15 mouse cellular contexts compared by ENCODE assay signal in genomic region chr14:14353740-14354510, GRCm38 (mm10). TPM values are rescaled to one million over a fixed set of nuclear protein-coding genes. Genes with fewer than 3 reads are reported as not detected.
DNase-seq lines count a peak whose midpoint lies in the region; ATAC-seq and TF ChIP-seq lines count a peak whose summit lies in the region.
"Had no signal": no experiment of that assay in that cellular context is flagged by ENCODE, and none has a peak within 500 bp of the region (broad histone marks: within the 10 kb centered on the region; RNA-seq: fewer than 3 reads in every experiment).

No protein-coding gene starts in this region.

- no peak overlapping the region for H3K9ac ChIP-seq in ES-E14 (ENCODE audit: insufficient read depth, low read depth, low read length, poor library complexity, severe bottlenecking)
- no peak overlapping the region for H3K9ac ChIP-seq in forebrain, embryonic 16.5 days (replicated peaks; ENCODE audit: low read depth, low read length)
- no peak overlapping the region for H3K9ac ChIP-seq in midbrain, postnatal 0 days (replicated peaks; ENCODE audit: low read length, poor library complexity, severe bottlenecking)
- H3K9ac ChIP-seq: embryonic facial prominence, embryonic 12.5 days; limb, embryonic 12.5 days had no signal

- H3K9me3 ChIP-seq in ES-E14 (ENCODE audit: control insufficient read depth, insufficient read depth, low read depth, low read length), result peaks cover 4% of the 10 kb centered on the region; the same call in 1 of the 2 replicates
- peaks cover 30% of the 10 kb centered on the region for H3K9me3 ChIP-seq in forebrain, embryonic 16.5 days (ENCODE audit: control insufficient read depth, low read length)
- H3K9me3 ChIP-seq in midbrain, postnatal 0 days (ENCODE audit: low read length), result peaks cover 24% of the 10 kb centered on the region; the same call in 1 of the 2 replicates

- 71% methylated on average over 8 of the region's 8 CpGs for WGBS in forebrain, embryonic 16.5 days
- 78% methylated on average over 8 of the region's 8 CpGs for WGBS in midbrain, postnatal 0 days

- peak; percentile 18 for ATAC-seq in frontal cortex, adult (ENCODE audit: low TSS enrichment)
- peak; percentile 11; the same call in 1 of the 2 replicates for ATAC-seq in forebrain, embryonic 16.5 days
- peak; percentile 24 for ATAC-seq in midbrain, postnatal 0 days (ENCODE audit: low FRiP score)
- ATAC-seq in megakaryocyte progenitor cell, adult 5-6 weeks (replicated peaks; ENCODE audit: poor library complexity), result no peak

- no peak for TF ChIP-seq CTCF in midbrain, postnatal 0 days (IDR thresholded peaks at IDR 0.05)

- no peak overlapping the region for H3K4me2 ChIP-seq in forebrain, embryonic 16.5 days (ENCODE audit: low read length)
- no peak overlapping the region for H3K4me2 ChIP-seq in midbrain, postnatal 0 days (ENCODE audit: low read depth, low read length, poor library complexity, severe bottlenecking)
- H3K4me2 ChIP-seq: embryonic facial prominence, embryonic 12.5 days; limb, embryonic 12.5 days had no signal

- in situ Hi-C loops in ES-E14 (cut with MboI; ENCODE audit: low sequenced_read_pairs in 2 of 2, unreplicated experiment in 2 of 2), result no loop called here

- no peaks in the 10 kb centered on the region for H3K27me3 ChIP-seq in forebrain, embryonic 16.5 days (replicated peaks; ENCODE audit: control insufficient read depth, insufficient read depth, low read length)
- H3K27me3 ChIP-seq in midbrain, postnatal 0 days (ENCODE audit: insufficient read depth, low read length), result no peaks in the 10 kb centered on the region
- H3K27me3 ChIP-seq: embryonic facial prominence, embryonic 12.5 days; limb, embryonic 12.5 days had no signal

- H3K4me3 ChIP-seq in ES-E14 (ENCODE audit: insufficient read depth in 1 of 2, low read depth in 1 of 2, low read length in 2 of 2, poor library complexity in 1 of 2, severe bottlenecking in 1 of 2), result no peak overlapping the region
- H3K4me3 ChIP-seq in forebrain, embryonic 16.5 days (replicated peaks; ENCODE audit: low read length), result no peak overlapping the region
- H3K4me3 ChIP-seq in midbrain, postnatal 0 days (ENCODE audit: low read depth, low read length), result no peak overlapping the region
- H3K4me3 ChIP-seq: embryonic facial prominence, embryonic 12.5 days; limb, embryonic 12.5 days had no signal

- peaks cover 30% of the 10 kb centered on the region; the same call in 1 of the 2 replicates for H3K36me3 ChIP-seq in ES-E14 (ENCODE audit: control insufficient read depth, insufficient read depth, low read length, poor library complexity, severe bottlenecking)
- H3K36me3 ChIP-seq in forebrain, embryonic 16.5 days (ENCODE audit: control insufficient read depth, insufficient read depth), result no peaks in the 10 kb centered on the region; the same call in 1 of the 2 replicates
- H3K36me3 ChIP-seq in midbrain, postnatal 0 days (ENCODE audit: insufficient read depth, low read length), result no peaks in the 10 kb centered on the region

- no peaks in the 10 kb centered on the region for H3K4me1 ChIP-seq in ES-E14 (ENCODE audit: control insufficient read depth in 2 of 2, insufficient read depth in 2 of 2, low read length in 2 of 2, poor library complexity in 1 of 2)
- no peaks in the 10 kb centered on the region for H3K4me1 ChIP-seq in forebrain, embryonic 16.5 days (replicated peaks; ENCODE audit: control insufficient read depth, insufficient read depth, low read length)
- H3K4me1 ChIP-seq in midbrain, postnatal 0 days (ENCODE audit: insufficient read depth, low read length), result no peaks in the 10 kb centered on the region
- H3K4me1 ChIP-seq: embryonic facial prominence, embryonic 12.5 days; limb, embryonic 12.5 days had no signal

- DNase-seq in frontal cortex, postnatal 36 days (ENCODE audit: low spot score in 2 of 2), result no peak
- no peak for DNase-seq in ES-E14 (ENCODE audit: low read depth, low spot score)
- no peak for DNase-seq in midbrain, postnatal 0 days (ENCODE audit: low spot score)
- no peak for DNase-seq in testis, postnatal 14 days (ENCODE audit: low spot score)
- no peak for DNase-seq in lung, postnatal 25 days (ENCODE audit: low spot score)
- DNase-seq: gastrocnemius, postnatal 14 days had no signal

- no peak overlapping the region for H3K27ac ChIP-seq in ES-E14 (ENCODE audit: insufficient read depth, low read depth, low read length, poor library complexity, severe bottlenecking)
- no peak overlapping the region for H3K27ac ChIP-seq in forebrain, embryonic 16.5 days (ENCODE audit: low read length)
- H3K27ac ChIP-seq in midbrain, postnatal 0 days (ENCODE audit: low read depth, low read length), result no peak overlapping the region
- H3K27ac ChIP-seq: embryonic facial prominence, embryonic 12.5 days; limb, embryonic 12.5 days had no signal

TF ChIP-seq in ES-E14, 5 proteins besides CTCF, POLR2A, EP300 and RAD21:
- no peak for TF ChIP-seq ZNF384 (IDR thresholded peaks at IDR 0.05; ENCODE audit: low read depth, low read length)
- TF ChIP-seq ZC3H11A (IDR thresholded peaks at IDR 0.05; ENCODE audit: borderline replicate concordance, low read depth, low read length), result no peak
- TF ChIP-seq HCFC1 (IDR thresholded peaks at IDR 0.05; ENCODE audit: borderline replicate concordance, insufficient read depth, low read length), result no peak; the same call in 1 of the 2 replicates
- no peak for TF ChIP-seq CHD2 (IDR thresholded peaks at IDR 0.05; ENCODE audit: low read depth, low read length)
- TF ChIP-seq MAFK (IDR thresholded peaks at IDR 0.05; ENCODE audit: insufficient read depth, low read depth, low read length), result 0 out of 2 replicates have a peak, but pooled peaks have one; percentile 2
TF ChIP-seq in ES-E14: peak in this region for 1.

RNA-seq across cellular contexts. Expression of gene Il3ra, which starts 7.8 kb away (rescaled TPM):
- total RNA-seq in ES-E14 (2012; rRNA removed), result 5.8 and 13.1 TPM in 2 replicates
- polyA plus RNA-seq in forebrain, embryonic 16.5 days (2015; fragmentation: Nextera tagmentation; extraction: Ambion mirVana), result 0.93 and 1.4 TPM in 2 replicates
- 5.9 and 11.3 TPM in 2 replicates for total RNA-seq in midbrain, postnatal 0 days (2014; rRNA removed)
- 3.1 and 4.0 TPM in 2 replicates for polyA plus RNA-seq in midbrain, postnatal 0 days (2015; fragmentation: Nextera tagmentation; extraction: Ambion mirVana)
- total RNA-seq in megakaryocyte progenitor cell, adult 5-6 weeks (2015), result 8.1 and 9.0 TPM in 2 replicates
- 28.2 and 48.3 TPM in 2 replicates for total RNA-seq in megakaryocyte progenitor cell, adult 5-6 weeks (2017)

RNA-seq across cellular contexts. Expression of gene Olfr31, which starts 31.3 kb away (rescaled TPM):
- 0.13 and 0.85 TPM in 2 replicates for total RNA-seq in ES-E14 (2012; rRNA removed)
- not detected in 2 replicates for polyA plus RNA-seq in forebrain, embryonic 16.5 days (2015; fragmentation: Nextera tagmentation; extraction: Ambion mirVana)
- total RNA-seq in midbrain, postnatal 0 days (2014; rRNA removed), result not detected in 2 replicates
- polyA plus RNA-seq in midbrain, postnatal 0 days (2015; fragmentation: Nextera tagmentation; extraction: Ambion mirVana), result 0.12 TPM in 1 of 2 replicates, not detected in the other
- not detected in 2 replicates for total RNA-seq in megakaryocyte progenitor cell, adult 5-6 weeks (2015)
- not detected in 2 replicates for total RNA-seq in megakaryocyte progenitor cell, adult 5-6 weeks (2017)
- total RNA-seq: gastrocnemius, postnatal 14 days; heart, postnatal 10 days had no signal
- polyA plus RNA-seq: embryonic facial prominence, embryonic 12.5 days; large intestine, adult 2 months; limb, embryonic 12.5 days; lung, postnatal 0 days; stomach, embryonic 14.5 days had no signal

RNA-seq across cellular contexts. Expression of gene Olfr721-ps1, which starts 47.2 kb away (rescaled TPM):
- total RNA-seq in ES-E14 (2012; rRNA removed), result not detected in 2 replicates
- polyA plus RNA-seq in forebrain, embryonic 16.5 days (2015; fragmentation: Nextera tagmentation; extraction: Ambion mirVana), result not detected in 2 replicates
- not detected in 2 replicates for total RNA-seq in midbrain, postnatal 0 days (2014; rRNA removed)
- not detected in 2 replicates for polyA plus RNA-seq in midbrain, postnatal 0 days (2015; fragmentation: Nextera tagmentation; extraction: Ambion mirVana)
- total RNA-seq in megakaryocyte progenitor cell, adult 5-6 weeks (2015), result not detected in 2 replicates
- total RNA-seq in megakaryocyte progenitor cell, adult 5-6 weeks (2017), result not detected in 2 replicates
- total RNA-seq: gastrocnemius, postnatal 14 days; heart, postnatal 10 days had no signal
- polyA plus RNA-seq: embryonic facial prominence, embryonic 12.5 days; large intestine, adult 2 months; limb, embryonic 12.5 days; lung, postnatal 0 days; stomach, embryonic 14.5 days had no signal
